Mouse (Mus musculus) retina, postnatal 1 day (tissue): ENCODE data around the gene Btbd9.
A peak's percentile ranks its signal among the peaks of the same experiment; 100 is the strongest.

ENCODE experiments used
- DNase-seq: peaks from one replicate; pipeline ENCODE4 v3.0.0-alpha.2; 2012

Gene Btbd9

GRCm38 (mm10) chr17:30598300-30598699 lies 22.0 kb upstream of the Btbd9 start:
- no peak for DNase-seq

- peak; percentile 91 for DNase-seq
These were observed 21.5 kb upstream of the Btbd9 start for GRCm38 (mm10) chr17:30597786-30598185.

GRCm38 (mm10) chr17:30594846-30595245 lies 18.6 kb upstream of the Btbd9 start:
- DNase-seq: no peak

GRCm38 (mm10) chr17:30594407-30594806 lies 18.1 kb upstream of the Btbd9 start:
- DNase-seq: peak; percentile 35

- peak; percentile 79 for DNase-seq
These were observed 14.3 kb upstream of the Btbd9 start for GRCm38 (mm10) chr17:30590417-30591198.

- no peak for DNase-seq
These were observed 7.1 kb upstream of the Btbd9 start for GRCm38 (mm10) chr17:30583258-30584001.

GRCm38 (mm10) chr17:30582313-30582712 lies 6.0 kb upstream of the Btbd9 start:
- no peak for DNase-seq

- no peak for DNase-seq
These were observed 4.9 kb upstream of the Btbd9 start for GRCm38 (mm10) chr17:30581201-30581600.

GRCm38 (mm10) chr17:30580781-30581180 lies 4.5 kb upstream of the Btbd9 start:
- no peak for DNase-seq

- DNase-seq: no peak
These were observed 658 bp upstream of the Btbd9 start for GRCm38 (mm10) chr17:30576946-30577345.

- no peak for DNase-seq
These were observed 975 bp downstream of the Btbd9 start for GRCm38 (mm10) chr17:30575121-30575904.

- no peak for DNase-seq
These were observed 1.6 kb downstream of the Btbd9 start for GRCm38 (mm10) chr17:30574783-30575075.

GRCm38 (mm10) chr17:30573990-30574782 lies 2.1 kb downstream of the Btbd9 start:
- DNase-seq: no peak

GRCm38 (mm10) chr17:30570971-30571370 lies 5.3 kb downstream of the Btbd9 start:
- DNase-seq: peak; percentile 18

GRCm38 (mm10) chr17:30570173-30570572 lies 6.1 kb downstream of the Btbd9 start:
- no peak for DNase-seq

- DNase-seq: no peak
These were observed 7.8 kb downstream of the Btbd9 start for GRCm38 (mm10) chr17:30568473-30568872.

GRCm38 (mm10) chr17:30564971-30565370 lies 11.3 kb downstream of the Btbd9 start:
- no peak for DNase-seq

- no peak for DNase-seq
These were observed 11.9 kb downstream of the Btbd9 start for GRCm38 (mm10) chr17:30564407-30564806.

- DNase-seq: no peak
These were observed 12.7 kb downstream of the Btbd9 start for GRCm38 (mm10) chr17:30563484-30564075.

GRCm38 (mm10) chr17:30562770-30563169 lies 13.5 kb downstream of the Btbd9 start:
- DNase-seq: no peak

GRCm38 (mm10) chr17:30559536-30559935 lies 16.8 kb downstream of the Btbd9 start:
- peak; percentile 64 for DNase-seq

- DNase-seq: no peak
These were observed 17.7 kb downstream of the Btbd9 start for GRCm38 (mm10) chr17:30558623-30559022.
